Comparison of ENCODE assay signal across 19 mouse cellular contexts in genomic region chr2:74207440-74207839, GRCm38 (mm10).
DNase-seq lines count a peak whose midpoint lies in the region; ATAC-seq and TF ChIP-seq lines count a peak whose summit lies in the region.
"Had no signal": no experiment of that assay in that cellular context is flagged by ENCODE, and none has a peak within 500 bp of the region (broad histone marks: within the 10 kb centered on the region; RNA-seq: fewer than 3 reads in every experiment).

No protein-coding gene starts in this region.

- 0 out of 2 replicates have a peak, but pooled peaks cover 2% of the 10 kb centered on the region for H3K9me3 ChIP-seq in heart, embryonic 11.5 days (replicated peaks; ENCODE audit: control insufficient read depth, low read length)
- no peaks in the 10 kb centered on the region for H3K9me3 ChIP-seq in hindbrain, embryonic 13.5 days
- H3K9me3 ChIP-seq in hindbrain, embryonic 14.5 days (ENCODE audit: control insufficient read depth, low read length), result 0 out of 2 replicates have a peak, but pooled peaks cover 3% of the 10 kb centered on the region
- H3K9me3 ChIP-seq in forebrain, embryonic 15.5 days, result no peaks in the 10 kb centered on the region
- H3K9me3 ChIP-seq in liver, postnatal 0 days (ENCODE audit: low read length), result no peaks in the 10 kb centered on the region
- H3K9me3 ChIP-seq: midbrain, embryonic 13.5 days had no signal

- no peaks in the 10 kb centered on the region for H3K36me3 ChIP-seq in heart, embryonic 11.5 days (ENCODE audit: control insufficient read depth, insufficient read depth, low read length)
- H3K36me3 ChIP-seq in hindbrain, embryonic 13.5 days, result no peaks in the 10 kb centered on the region
- H3K36me3 ChIP-seq in hindbrain, embryonic 14.5 days (replicated peaks; ENCODE audit: control insufficient read depth, insufficient read depth), result no peaks in the 10 kb centered on the region
- no peaks in the 10 kb centered on the region for H3K36me3 ChIP-seq in forebrain, embryonic 15.5 days
- no peaks in the 10 kb centered on the region for H3K36me3 ChIP-seq in liver, postnatal 0 days (replicated peaks; ENCODE audit: insufficient read depth, low read length)
- H3K36me3 ChIP-seq: midbrain, embryonic 13.5 days had no signal

- DNase-seq in heart, postnatal 4 days, result no peak
- DNase-seq in hindbrain, embryonic 14.5 days (ENCODE audit: low spot score), result no peak
- peak; percentile 8 for DNase-seq in brain, adult 2 months (ENCODE audit: low read depth, low spot score)
- no peak for DNase-seq in cerebellum, adult 8-10 months
- no peak for DNase-seq in liver, postnatal 0 days
- DNase-seq: adrenal gland, postnatal 25 days; cerebellum, adult 2 months; gastrocnemius, adult 2 months; kidney, postnatal 10 days; liver; lung, postnatal 10 days; right cerebral cortex, postnatal 14 days; spleen, adult 18-20 months; thymus, adult 18-20 months had no signal

- 19% methylated on average over 10 of the region's 10 CpGs for WGBS in heart, embryonic 11.5 days (ENCODE audit: insufficient replicate concordance)
- WGBS in hindbrain, embryonic 13.5 days, result 45% methylated on average over 10 of the region's 10 CpGs
- WGBS in hindbrain, embryonic 14.5 days, result 38% methylated on average over 10 of the region's 10 CpGs
- WGBS in forebrain, embryonic 15.5 days, result 22% methylated on average over 10 of the region's 10 CpGs
- WGBS in liver, postnatal 0 days (ENCODE audit: insufficient replicate concordance), result 45% methylated on average over 10 of the region's 10 CpGs

- H3K4me2 ChIP-seq in heart, embryonic 11.5 days, result peak overlapping the region; percentile 30
- H3K4me2 ChIP-seq in hindbrain, embryonic 13.5 days, result no peak overlapping the region
- H3K4me2 ChIP-seq in hindbrain, embryonic 14.5 days (replicated peaks), result no peak overlapping the region
- no peak overlapping the region for H3K4me2 ChIP-seq in forebrain, embryonic 15.5 days (replicated peaks)
- no peak overlapping the region for H3K4me2 ChIP-seq in liver, postnatal 0 days (ENCODE audit: low read depth, low read length)
- H3K4me2 ChIP-seq: midbrain, embryonic 13.5 days had no signal

- no peak for ATAC-seq in heart, embryonic 11.5 days (replicated peaks; ENCODE audit: insufficient number of reproducible peaks, low FRiP score, low TSS enrichment)
- 0 out of 2 replicates have a peak, but pooled peaks have one; percentile 24 for ATAC-seq in hindbrain, embryonic 13.5 days (ENCODE audit: low FRiP score)
- ATAC-seq in hindbrain, embryonic 14.5 days (ENCODE audit: low FRiP score), result no peak
- peak; percentile 35; the same call in 1 of the 2 replicates for ATAC-seq in forebrain, embryonic 15.5 days (replicated peaks)
- no peak for ATAC-seq in liver, postnatal 0 days
- ATAC-seq: intestine, embryonic 16.5 days; midbrain, embryonic 13.5 days had no signal

- no peak for TF ChIP-seq EP300 in liver, postnatal 0 days (IDR thresholded peaks at IDR 0.05; ENCODE audit: low read depth)

- no peak overlapping the region for H3K4me3 ChIP-seq in heart, embryonic 11.5 days (ENCODE audit: low read depth, low read length)
- H3K4me3 ChIP-seq in hindbrain, embryonic 13.5 days, result no peak overlapping the region
- no peak overlapping the region for H3K4me3 ChIP-seq in hindbrain, embryonic 14.5 days (replicated peaks; ENCODE audit: low read length)
- H3K4me3 ChIP-seq in forebrain, embryonic 15.5 days, result no peak overlapping the region
- no peak overlapping the region for H3K4me3 ChIP-seq in liver, postnatal 0 days (ENCODE audit: low read depth, low read length)
- H3K4me3 ChIP-seq: gastrocnemius, adult 2 months; midbrain, embryonic 13.5 days had no signal

- H3K27ac ChIP-seq in heart, embryonic 11.5 days (ENCODE audit: low read depth, low read length), result no peak overlapping the region
- H3K27ac ChIP-seq in hindbrain, embryonic 13.5 days, result no peak overlapping the region
- no peak overlapping the region for H3K27ac ChIP-seq in hindbrain, embryonic 14.5 days
- H3K27ac ChIP-seq in forebrain, embryonic 15.5 days (replicated peaks), result no peak overlapping the region
- H3K27ac ChIP-seq in liver, postnatal 0 days (ENCODE audit: low read depth), result no peak overlapping the region
- H3K27ac ChIP-seq: gastrocnemius, adult 2 months; midbrain, embryonic 13.5 days had no signal

- no peak overlapping the region for H3K9ac ChIP-seq in heart, embryonic 11.5 days (ENCODE audit: low read depth, low read length)
- H3K9ac ChIP-seq in hindbrain, embryonic 13.5 days, result no peak overlapping the region; the same call in 1 of the 2 replicates
- no peak overlapping the region for H3K9ac ChIP-seq in hindbrain, embryonic 14.5 days
- H3K9ac ChIP-seq in forebrain, embryonic 15.5 days (replicated peaks), result no peak overlapping the region
- H3K9ac ChIP-seq in liver, postnatal 0 days (replicated peaks), result no peak overlapping the region
- H3K9ac ChIP-seq: midbrain, embryonic 13.5 days had no signal

- no peaks in the 10 kb centered on the region for H3K27me3 ChIP-seq in heart, embryonic 11.5 days (ENCODE audit: control insufficient read depth, insufficient read depth, low read length)
- no peaks in the 10 kb centered on the region for H3K27me3 ChIP-seq in hindbrain, embryonic 13.5 days
- H3K27me3 ChIP-seq in hindbrain, embryonic 14.5 days (ENCODE audit: control insufficient read depth, insufficient read depth, low read length), result no peaks in the 10 kb centered on the region
- H3K27me3 ChIP-seq in forebrain, embryonic 15.5 days, result no peaks in the 10 kb centered on the region
- no peaks in the 10 kb centered on the region for H3K27me3 ChIP-seq in liver, postnatal 0 days (ENCODE audit: insufficient read depth, low read length)
- H3K27me3 ChIP-seq: midbrain, embryonic 13.5 days had no signal

- no peak for TF ChIP-seq CTCF in liver, postnatal 0 days (IDR thresholded peaks at IDR 0.05; ENCODE audit: low read depth)

- 0 out of 2 replicates have a peak, but pooled peaks cover 2% of the 10 kb centered on the region for H3K4me1 ChIP-seq in heart, embryonic 11.5 days (ENCODE audit: control insufficient read depth, insufficient read depth, low read length)
- peaks cover 23% of the 10 kb centered on the region for H3K4me1 ChIP-seq in hindbrain, embryonic 13.5 days (replicated peaks)
- H3K4me1 ChIP-seq in hindbrain, embryonic 14.5 days (replicated peaks; ENCODE audit: control insufficient read depth, insufficient read depth, low read length), result peaks cover 5% of the 10 kb centered on the region
- H3K4me1 ChIP-seq in forebrain, embryonic 15.5 days, result peaks cover 29% of the 10 kb centered on the region
- no peaks in the 10 kb centered on the region for H3K4me1 ChIP-seq in liver, postnatal 0 days (ENCODE audit: insufficient read depth)

Comparison
In these comparisons a context has a peak if more than half of its experiments do, and no peak if none do; other contexts are left out.
1. ATAC-seq: peak in hindbrain, embryonic 13.5 days (single experiment) and forebrain, embryonic 15.5 days (single experiment); none in heart, embryonic 11.5 days (single experiment), hindbrain, embryonic 14.5 days (single experiment) and liver, postnatal 0 days (single experiment).